Mouse (Mus musculus) Muller cell, postnatal 12 days (primary cell): ENCODE measurements at regions not wholly inside any gene's neighbourhood (a gene's known extent, or its start where the extent isn't known, plus 50 kb on each side); places are given as distances from the start of the nearest gene placed in this dataset.
A peak's percentile ranks its signal among the peaks of the same experiment; 100 is the strongest.
"Not testable (repeated sequence)": the region's sequence is repeated elsewhere in the genome, so short reads cannot be mapped to it uniquely, and the experiment has no call there.

ENCODE experiments used
- DNase-seq: peaks from one replicate; pipeline ENCODE4 v3.0.0-alpha.2; 2015; ENCODE audit errors: inconsistent ontology term

DNA sequence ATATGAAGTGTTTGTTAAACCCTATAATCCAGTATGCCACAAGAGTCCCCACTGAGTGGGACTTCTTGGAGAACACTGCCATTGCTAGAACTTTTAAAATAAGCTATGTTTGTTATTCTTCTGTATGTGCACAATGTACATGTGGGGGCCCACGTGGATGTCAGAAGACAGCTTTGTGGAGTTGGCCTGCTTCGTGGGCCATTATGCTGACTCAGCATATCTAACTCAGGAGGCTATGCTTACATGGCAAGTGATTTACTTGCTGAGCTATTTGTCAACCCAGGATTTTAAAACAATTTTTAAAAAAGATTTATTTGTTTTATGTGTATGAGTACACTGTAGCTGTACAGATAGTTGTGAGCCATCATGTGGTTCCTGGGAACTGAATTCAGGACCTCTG, 207.6 kb upstream of the Steap1 start:
- DNase-seq, result no peak

- no peak for DNase-seq
Measured at GRCm38 (mm10) chr5:5955783-5956182, 206.7 kb upstream of the Steap1 start.

DNA sequence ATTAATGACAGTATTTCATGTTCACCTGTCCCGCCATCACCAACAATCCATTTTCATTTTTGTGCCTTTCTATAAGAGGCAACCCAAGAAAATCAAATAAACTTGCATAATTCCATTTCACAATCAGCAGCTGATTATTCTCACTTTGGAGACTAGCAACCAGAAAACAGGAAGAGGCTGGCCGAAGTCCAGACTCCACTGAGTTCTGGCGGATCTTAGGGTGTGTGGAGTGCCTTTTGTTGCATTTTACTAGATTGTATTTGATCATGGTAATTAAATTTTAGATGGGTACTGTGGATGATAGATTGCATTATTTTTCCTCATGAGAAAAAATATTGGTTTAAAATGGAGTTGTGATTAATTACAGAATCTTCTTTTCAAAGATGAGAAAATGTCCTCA, 176.7 kb upstream of the Steap1 start:
- DNase-seq, result no peak

DNA sequence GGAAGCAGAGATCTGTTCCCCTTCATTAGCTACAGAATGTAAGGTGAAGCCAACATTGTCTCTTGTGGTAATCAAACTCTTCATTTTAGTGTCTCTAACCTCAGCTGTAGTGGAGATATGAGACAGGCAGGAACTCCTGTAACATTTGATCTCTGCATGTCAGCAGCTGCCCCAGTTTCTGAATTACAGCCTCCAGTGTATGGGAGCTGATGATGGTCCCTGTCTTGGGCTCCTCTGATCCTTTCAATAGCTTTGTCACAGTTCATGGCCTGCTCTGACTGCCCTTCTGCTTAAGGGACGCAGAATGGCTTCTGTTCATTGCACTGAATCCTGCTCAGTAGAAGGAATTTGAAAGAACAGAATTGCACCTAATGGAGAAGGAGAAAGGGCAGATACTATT, 167.3 kb upstream of the Steap1 start:
- peak; percentile 5 for DNase-seq

DNA sequence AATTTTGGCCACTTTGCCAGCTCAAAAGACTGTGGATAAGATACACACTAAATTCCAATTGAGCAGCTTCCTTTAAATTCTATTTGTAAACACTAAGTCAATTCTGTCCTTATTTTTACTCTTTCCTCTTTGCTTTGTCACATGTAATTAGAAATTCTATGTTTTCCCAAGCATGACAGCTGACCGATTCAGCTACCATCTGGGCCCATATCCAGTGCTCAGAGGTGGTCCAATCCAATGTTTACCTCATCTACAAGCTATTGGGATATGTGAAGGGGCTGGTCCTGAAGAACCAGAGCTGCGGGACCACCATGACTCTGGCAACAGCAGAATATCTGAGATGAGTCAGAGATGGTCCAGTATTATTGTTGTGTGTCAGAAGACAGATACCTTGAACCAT, 140.2 kb upstream of the Steap1 start:
- DNase-seq, result peak; percentile 55

DNA sequence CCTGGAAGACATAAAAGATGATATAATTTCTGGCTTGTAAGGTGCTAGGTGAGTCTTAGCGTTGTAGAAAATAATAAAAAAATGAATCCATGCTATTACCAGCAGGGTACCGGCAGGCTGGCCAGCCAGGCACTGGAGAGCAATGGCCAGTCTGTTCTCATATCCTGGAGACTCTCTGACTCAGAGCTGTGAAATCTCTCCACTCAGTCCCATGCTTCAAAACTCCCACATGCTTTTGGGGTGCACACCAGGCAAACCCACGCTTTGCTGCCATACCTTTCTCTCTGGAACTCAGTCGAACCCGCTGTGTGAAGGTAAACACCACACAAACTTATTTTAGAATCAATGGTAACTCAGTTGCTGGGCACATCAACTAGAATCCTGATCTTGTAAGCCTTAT, 124.3 kb upstream of the Steap1 start:
- DNase-seq, result no peak

- no peak for DNase-seq
Measured at GRCm38 (mm10) chr5:5856146-5856724, 107.1 kb upstream of the Steap1 start.

DNA sequence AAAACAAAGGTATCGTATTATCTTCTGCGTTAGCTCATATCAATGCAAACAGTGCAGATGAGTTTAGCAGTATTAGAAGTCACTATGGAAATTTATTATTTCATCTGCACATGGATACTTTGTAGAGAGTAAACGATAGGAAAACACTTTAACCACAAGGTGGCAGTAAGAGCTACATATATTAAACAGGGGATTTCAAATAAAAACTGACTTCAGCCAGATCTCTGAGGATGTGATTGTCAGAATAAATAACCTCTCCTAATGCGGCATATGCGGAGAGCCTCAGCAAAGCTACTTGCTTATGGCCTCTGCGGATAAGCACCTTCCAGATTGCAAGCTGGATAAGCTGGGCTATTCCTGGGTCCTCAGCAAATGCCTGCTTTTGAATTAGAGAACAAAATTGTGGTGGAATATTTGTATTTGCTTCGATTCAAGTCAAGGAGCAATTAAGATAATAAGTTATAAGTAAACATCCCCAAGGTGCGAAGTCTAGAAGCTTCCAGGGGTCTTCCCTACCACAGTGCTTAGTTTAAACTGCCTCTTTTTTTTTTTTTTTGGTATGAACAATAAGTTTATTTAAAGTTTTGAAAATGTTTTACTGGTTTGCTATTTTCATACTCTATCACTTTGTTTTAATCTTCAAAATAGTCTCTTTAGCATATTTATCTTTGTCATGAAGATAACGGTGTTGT, 96.8 kb upstream of the Steap1 start:
- DNase-seq, result peak; percentile 12

DNA sequence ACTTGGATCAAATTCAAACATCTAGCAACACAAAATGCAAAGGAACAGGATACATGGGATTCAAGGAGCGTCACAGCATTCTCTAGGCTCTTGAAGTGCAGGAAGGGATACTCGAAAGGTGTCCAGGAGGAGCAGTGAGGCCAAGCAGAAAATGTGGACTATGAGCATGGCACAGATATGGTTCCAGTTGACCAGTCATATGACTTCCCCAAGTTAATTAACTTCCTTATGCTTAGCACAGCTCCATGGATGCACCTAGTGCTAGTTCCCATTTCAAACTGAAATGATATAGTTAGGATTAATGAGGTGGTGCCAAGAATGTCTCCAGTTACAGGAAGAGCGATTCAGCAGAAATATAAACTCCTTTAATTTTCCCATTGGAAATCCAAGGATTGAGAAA, 95.2 kb upstream of the Steap1 start:
- no peak for DNase-seq

DNA sequence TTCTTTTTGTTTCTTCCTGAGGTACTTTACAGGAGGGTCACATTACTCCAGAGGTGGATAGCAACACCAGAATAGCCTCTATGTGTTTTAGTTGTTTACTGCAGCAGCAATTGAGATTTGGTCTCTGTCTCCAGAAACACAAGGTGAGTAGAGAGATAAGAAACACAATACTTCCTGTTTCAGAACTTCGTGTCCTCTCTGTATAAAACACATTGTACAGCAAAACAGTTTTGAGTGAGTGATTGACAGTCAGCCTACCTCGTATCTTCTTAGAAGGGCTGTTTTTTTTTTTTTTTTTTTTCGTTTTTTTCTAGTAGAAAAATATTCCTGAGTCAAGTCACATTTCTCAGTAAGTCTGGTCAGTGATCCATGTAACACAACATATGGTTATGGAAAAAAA, 89.6 kb upstream of the Steap1 start:
- no peak for DNase-seq

DNA sequence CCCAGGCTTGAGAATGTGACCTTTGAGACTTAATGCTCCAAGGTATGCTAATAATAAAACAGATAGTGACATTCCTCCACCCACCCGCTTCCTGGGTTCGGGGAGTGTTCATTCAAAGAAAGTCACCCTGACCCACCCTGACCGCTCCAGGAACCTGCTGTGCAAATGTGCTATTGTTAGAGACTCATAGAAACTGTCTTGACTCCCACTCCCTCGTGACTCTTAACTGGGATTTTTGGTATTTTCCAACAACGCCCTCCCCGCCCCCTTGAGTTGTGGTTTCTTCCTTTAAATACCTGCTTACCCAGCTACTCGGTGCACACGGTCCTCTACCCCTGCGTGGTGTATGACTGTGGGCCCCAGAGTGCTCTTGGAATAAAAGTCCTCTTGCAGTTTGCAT, 73.5 kb upstream of the Steap1 start:
- not testable (repeated sequence) for DNase-seq
